ENCODE assay signal across 23 mouse cellular contexts in the genomic region with DNA sequence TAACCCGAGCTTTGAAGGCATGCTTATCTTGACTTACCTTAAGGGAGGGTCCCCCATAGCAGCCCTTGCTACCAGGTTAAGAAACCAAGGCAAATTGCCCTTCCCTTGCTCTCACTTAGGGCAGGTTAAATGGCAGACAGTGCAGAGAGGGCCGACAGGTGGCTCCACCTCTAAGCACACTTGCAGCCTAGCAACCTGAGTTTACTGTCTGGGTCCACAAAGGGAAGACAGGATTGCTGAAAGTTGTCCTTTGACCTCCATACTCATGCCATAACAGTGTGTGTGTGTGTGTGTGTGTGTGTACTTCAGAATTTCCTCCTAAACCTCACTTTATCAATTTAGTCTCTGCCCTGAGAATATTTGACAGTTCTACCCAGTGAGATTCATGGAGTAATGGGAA. TPM values are rescaled to one million over a fixed set of nuclear protein-coding genes. Genes with fewer than 3 reads are reported as not detected.
A peak's percentile ranks its signal among the peaks of the same experiment; 100 is the strongest.
DNase-seq lines count a peak whose midpoint lies in the region; ATAC-seq and TF ChIP-seq lines count a peak whose summit lies in the region.
"Had no signal": no experiment of that assay in that cellular context is flagged by ENCODE, and none has a peak within 500 bp of the region (broad histone marks: within the 10 kb centered on the region; RNA-seq: fewer than 3 reads in every experiment).

No protein-coding gene starts in this region.

- no peak for DNase-seq in kidney, adult 2 months
- DNase-seq in kidney, adult 8-10 months, result no peak
- DNase-seq in cerebellum, adult 11 months, result no peak
- no peak for DNase-seq in thymus, postnatal 14 days
- DNase-seq: adrenal gland, postnatal 25 days; cerebellum, adult 18-20 months; cerebellum, postnatal 36 days; gastrocnemius, postnatal 10 days; heart, adult 11 months; kidney, adult 9 months; lung, adult 2 months; right cerebral cortex, postnatal 25 days; thymus, postnatal 36 days had no signal

- H3K4me1 ChIP-seq in kidney, adult 2 months (ENCODE audit: control insufficient read depth, insufficient read depth, low read length), result peaks cover 4% of the 10 kb centered on the region
- H3K4me1 ChIP-seq in E14TG2a.4 (replicated peaks; ENCODE audit: low read depth, low read length), result peaks cover 37% of the 10 kb centered on the region
- H3K4me1 ChIP-seq in intestine, embryonic 16.5 days (ENCODE audit: control insufficient read depth, insufficient read depth, low read length), result peaks cover 9% of the 10 kb centered on the region; the same call in 1 of the 2 replicates
- H3K4me1 ChIP-seq in small intestine, adult 2 months (ENCODE audit: control insufficient read depth, insufficient read depth, insufficient read length, low read length), result peaks cover 30% of the 10 kb centered on the region
- H3K4me1 ChIP-seq in hindbrain, embryonic 12.5 days, result no peaks in the 10 kb centered on the region

- H3K4me3 ChIP-seq in kidney, adult 2 months (ENCODE audit: insufficient read depth, low read depth, low read length), result no peak overlapping the region
- no peak overlapping the region for H3K4me3 ChIP-seq in E14TG2a.4 (replicated peaks; ENCODE audit: low read length)
- no peak overlapping the region for H3K4me3 ChIP-seq in intestine, embryonic 16.5 days (ENCODE audit: low read length)
- H3K4me3 ChIP-seq in small intestine, adult 2 months (ENCODE audit: low read depth, low read length), result no peak overlapping the region
- no peak overlapping the region for H3K4me3 ChIP-seq in hindbrain, embryonic 12.5 days
- H3K4me3 ChIP-seq: forebrain, embryonic 10.5 days; heart, embryonic 13.5 days; limb, embryonic 10.5 days had no signal

- no peaks in the 10 kb centered on the region for H3K9me3 ChIP-seq in E14TG2a.4 (ENCODE audit: low read length)
- no peaks in the 10 kb centered on the region for H3K9me3 ChIP-seq in intestine, embryonic 16.5 days (ENCODE audit: control insufficient read depth, low read length)
- no peaks in the 10 kb centered on the region for H3K9me3 ChIP-seq in hindbrain, embryonic 12.5 days (replicated peaks)
- H3K9me3 ChIP-seq: forebrain, embryonic 10.5 days; heart, embryonic 13.5 days; limb, embryonic 10.5 days had no signal

- peak; percentile 49 for TF ChIP-seq CTCF in kidney, adult 2 months (conservative IDR thresholded peaks at IDR 0.05; ENCODE audit: insufficient read depth, insufficient read length, low read depth, low read length)
- 0 out of 2 replicates have a peak, but pooled peaks have one; percentile 25 for TF ChIP-seq CTCF in E14TG2a.4 (conservative IDR thresholded peaks at IDR 0.05; ENCODE audit: low read length)
- TF ChIP-seq CTCF in small intestine, adult 2 months (IDR thresholded peaks at IDR 0.05; ENCODE audit: extremely low read depth, insufficient read length, insufficient replicate concordance, low read depth, low read length), result peak; percentile 37; the same call in 1 of the 2 replicates

- H3K9ac ChIP-seq in intestine, embryonic 16.5 days (ENCODE audit: low read depth, low read length), result no peak overlapping the region
- H3K9ac ChIP-seq in hindbrain, embryonic 12.5 days, result no peak overlapping the region
- H3K9ac ChIP-seq: heart, embryonic 13.5 days had no signal

- no peaks in the 10 kb centered on the region for H3K36me3 ChIP-seq in kidney, adult 2 months (ENCODE audit: control insufficient read depth, insufficient read depth, low read length)
- no peaks in the 10 kb centered on the region for H3K36me3 ChIP-seq in E14TG2a.4 (ENCODE audit: insufficient read depth, low read length)
- no peaks in the 10 kb centered on the region for H3K36me3 ChIP-seq in intestine, embryonic 16.5 days (ENCODE audit: control insufficient read depth, insufficient read depth, low read length)
- no peaks in the 10 kb centered on the region for H3K36me3 ChIP-seq in small intestine, adult 2 months (ENCODE audit: control insufficient read depth, insufficient read depth, low read length)
- H3K36me3 ChIP-seq in hindbrain, embryonic 12.5 days, result no peaks in the 10 kb centered on the region
- H3K36me3 ChIP-seq: forebrain, embryonic 10.5 days; heart, embryonic 13.5 days; limb, embryonic 10.5 days had no signal

- WGBS in kidney, adult 2 months, result 40% methylated on average over 2 of the region's 2 CpGs
- 23% methylated on average over 2 of the region's 2 CpGs for WGBS in intestine, embryonic 16.5 days
- WGBS in small intestine, adult 2 months, result 20% methylated on average over 2 of the region's 2 CpGs
- WGBS in hindbrain, embryonic 12.5 days, result 41% methylated on average over 2 of the region's 2 CpGs

- peak; percentile 89 for ATAC-seq in intestine, embryonic 16.5 days
- ATAC-seq in hindbrain, embryonic 12.5 days (ENCODE audit: low FRiP score), result no peak
- ATAC-seq: activated CD4-positive, CD25-positive, alpha-beta regulatory T cell, adult 4 months; hindbrain, embryonic 16.5 days had no signal

- no peaks in the 10 kb centered on the region for H3K27me3 ChIP-seq in kidney, adult 2 months (replicated peaks; ENCODE audit: control insufficient read depth, insufficient read depth, low read length)
- no peaks in the 10 kb centered on the region for H3K27me3 ChIP-seq in E14TG2a.4 (ENCODE audit: insufficient read depth, low read length)
- H3K27me3 ChIP-seq in intestine, embryonic 16.5 days (replicated peaks; ENCODE audit: control insufficient read depth, insufficient read depth, low read length), result no peaks in the 10 kb centered on the region
- H3K27me3 ChIP-seq in small intestine, adult 2 months (ENCODE audit: control insufficient read depth, insufficient read depth, low read length), result no peaks in the 10 kb centered on the region
- no peaks in the 10 kb centered on the region for H3K27me3 ChIP-seq in hindbrain, embryonic 12.5 days
- H3K27me3 ChIP-seq: heart, embryonic 13.5 days had no signal

- H3K27ac ChIP-seq in kidney, adult 2 months (ENCODE audit: insufficient read depth, low read depth, low read length), result no peak overlapping the region
- no peak overlapping the region for H3K27ac ChIP-seq in intestine, embryonic 16.5 days (ENCODE audit: low read length)
- H3K27ac ChIP-seq in small intestine, adult 2 months (ENCODE audit: insufficient read depth, low read depth, low read length), result 0 out of 2 replicates have a peak overlapping the region, but pooled peaks have one; percentile 4
- no peak overlapping the region for H3K27ac ChIP-seq in hindbrain, embryonic 12.5 days
- H3K27ac ChIP-seq: forebrain, embryonic 10.5 days; heart, embryonic 13.5 days; limb, embryonic 10.5 days had no signal

- no peak for TF ChIP-seq POLR2A in kidney, adult 2 months (IDR thresholded peaks at IDR 0.05; ENCODE audit: low read depth, low read length)
- no peak for TF ChIP-seq POLR2A in small intestine, adult 2 months (IDR thresholded peaks at IDR 0.05; ENCODE audit: low read depth, low read length)

- H3K4me2 ChIP-seq in intestine, embryonic 16.5 days (ENCODE audit: low read depth, low read length), result no peak overlapping the region
- no peak overlapping the region for H3K4me2 ChIP-seq in hindbrain, embryonic 12.5 days (replicated peaks)
- H3K4me2 ChIP-seq: heart, embryonic 13.5 days; midbrain, embryonic 11.5 days had no signal

RNA-seq across cellular contexts. Expression of gene Nfyb, which starts 18.5 kb away (rescaled TPM):
- 9.1 and 10.1 TPM in 2 replicates for polyA plus RNA-seq in kidney, adult 2 months (2012; rRNA removed)
- polyA plus RNA-seq in intestine, embryonic 16.5 days (2015; fragmentation: Nextera tagmentation; extraction: Ambion mirVana), result 31.4 and 34.7 TPM in 2 replicates
- 1.2 and 5.2 TPM in 2 replicates for polyA plus RNA-seq in small intestine, adult 2 months (2012; rRNA removed)
- 54.9 and 59.2 TPM in 2 replicates for polyA plus RNA-seq in hindbrain, embryonic 12.5 days (2016; fragmentation: Nextera tagmentation; extraction: Ambion mirVana)

RNA-seq across cellular contexts. Expression of gene Txnrd1, which starts 51.3 kb away (rescaled TPM):
- 58.0 and 62.1 TPM in 2 replicates for polyA plus RNA-seq in kidney, adult 2 months (2012; rRNA removed)
- 107 and 108 TPM in 2 replicates for polyA plus RNA-seq in intestine, embryonic 16.5 days (2015; fragmentation: Nextera tagmentation; extraction: Ambion mirVana)
- 58.6 and 69.4 TPM in 2 replicates for polyA plus RNA-seq in small intestine, adult 2 months (2012; rRNA removed)
- 155 TPM in 2 replicates for polyA plus RNA-seq in hindbrain, embryonic 12.5 days (2016; fragmentation: Nextera tagmentation; extraction: Ambion mirVana)
